Mouse (Mus musculus) erythroblast, embryonic 14.5 days (primary cell): ENCODE measurements around the gene Fgfr4. TPM values are rescaled to one million over a fixed set of nuclear protein-coding genes. Genes with fewer than 3 reads are reported as not detected.

ENCODE experiments used
- H3K27me3 ChIP-seq: 2 replicates; pipeline ENCODE4 v1.6.1; 2012; ENCODE audit warnings: inconsistent platforms; ENCODE audit not compliant: control insufficient read depth
- H3K36me3 ChIP-seq: 2 replicates; pipeline ENCODE4 v1.6.1; 2012; ENCODE audit warnings: mild to moderate bottlenecking, inconsistent platforms; ENCODE audit not compliant: control insufficient read depth
- H3K4me1 ChIP-seq: 2 replicates; pipeline ENCODE4 v1.6.1; 2012; ENCODE audit warnings: inconsistent platforms; ENCODE audit not compliant: control insufficient read depth
- H3K4me3 ChIP-seq: replicated peaks from 2 replicates; pipeline ENCODE3; 2012; ENCODE audit warnings: moderate library complexity, mild to moderate bottlenecking, inconsistent platforms
- H3K9me3 ChIP-seq: 2 replicates; pipeline ENCODE4 v1.6.1; 2012; ENCODE audit warnings: low read length, inconsistent platforms, mixed read lengths; ENCODE audit not compliant: control insufficient read depth
- GATA1 ChIP-seq: IDR thresholded peaks from 2 replicates; pipeline ENCODE4 v1.6.1; 2012; ENCODE audit warnings: low read length, inconsistent platforms, mixed read lengths
- TAL1 ChIP-seq: IDR thresholded peaks from 3 replicates; pipeline ENCODE4 v1.6.1; 2012; ENCODE audit warnings: low read length, inconsistent platforms, mixed read lengths
- polyA plus RNA-seq: library from polyadenylated mRNA; stranded (reverse); fragments of >175 nt; gene quantifications from 2 replicates; pipeline ENCODE4 v1.2.3, GENCODE M21; 2012

Gene Fgfr4
- polyA plus RNA-seq, 1 experiment, result 0.07 TPM

- no peak overlapping the region for H3K4me3 ChIP-seq
- peaks cover 2% of the 10 kb centered on the region for H3K9me3 ChIP-seq
- TF ChIP-seq TAL1 (no peak), GATA1 (no peak)
- no peaks in the 10 kb centered on the region for H3K36me3 ChIP-seq
- H3K4me1 ChIP-seq, result peaks cover 23% of the 10 kb centered on the region
- H3K27me3 ChIP-seq, result no peaks in the 10 kb centered on the region
Measured at GRCm38 (mm10) chr13:55205448-55206205, 53.2 kb downstream of the Fgfr4 start.

- TF ChIP-seq GATA1 (no peak), TAL1 (no peak)
- H3K4me1 ChIP-seq, result peaks cover 47% of the 10 kb centered on the region
- peaks cover 2% of the 10 kb centered on the region for H3K9me3 ChIP-seq
- no peaks in the 10 kb centered on the region for H3K27me3 ChIP-seq
- H3K36me3 ChIP-seq, result peaks cover 10% of the 10 kb centered on the region
- H3K4me3 ChIP-seq, result no peak overlapping the region
Measured at GRCm38 (mm10) chr13:55208837-55209648, 56.6 kb downstream of the Fgfr4 start.

- no peaks in the 10 kb centered on the region for H3K27me3 ChIP-seq
- peak within 1 kb of the TSS; percentile 93 for H3K4me3 ChIP-seq
- TF ChIP-seq GATA1, result no peak
- no peak for TF ChIP-seq TAL1
- H3K9me3 ChIP-seq, result peaks cover 2% of the 10 kb centered on the region
- H3K36me3 ChIP-seq, result peaks cover 17% of the 10 kb centered on the region
- H3K4me1 ChIP-seq, result peaks cover 53% of the 10 kb centered on the region
Measured at GRCm38 (mm10) chr13:55209649-55210192, 57.3 kb downstream of the Fgfr4 start, which contains the start of gene Nsd1. TSS of gene Nsd1 (plus strand) at chr13:55209782.

- peak overlapping the region; percentile 93 for H3K4me3 ChIP-seq
- TF ChIP-seq TAL1 (no peak), GATA1 (no peak)
- H3K36me3 ChIP-seq, result peaks cover 23% of the 10 kb centered on the region
- H3K9me3 ChIP-seq, result peaks cover 2% of the 10 kb centered on the region
- no peaks in the 10 kb centered on the region for H3K27me3 ChIP-seq
- H3K4me1 ChIP-seq, result peaks cover 58% of the 10 kb centered on the region
Measured at GRCm38 (mm10) chr13:55210193-55210970, 57.9 kb downstream of the Fgfr4 start.

DNA sequence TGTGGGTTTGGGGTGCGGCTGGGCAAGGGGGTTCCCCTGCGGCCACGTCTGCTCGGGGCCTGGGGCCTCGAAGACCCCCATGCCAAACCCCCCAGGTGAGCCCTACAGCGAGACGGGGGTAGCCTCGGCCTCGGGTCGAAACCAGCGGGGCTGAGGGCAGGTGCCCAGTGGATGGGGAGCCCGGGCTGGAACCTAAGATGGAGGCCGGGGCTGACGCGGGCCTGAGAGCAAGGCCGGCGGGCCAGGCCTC lies 58.5 kb downstream of the Fgfr4 start:
- peaks cover 28% of the 10 kb centered on the region for H3K36me3 ChIP-seq
- H3K4me3 ChIP-seq, result peak overlapping the region; percentile 93
- H3K9me3 ChIP-seq, result peaks cover 2% of the 10 kb centered on the region
- H3K27me3 ChIP-seq, result no peaks in the 10 kb centered on the region
- peaks cover 63% of the 10 kb centered on the region for H3K4me1 ChIP-seq
- TF ChIP-seq GATA1 (no peak), TAL1 (no peak)

GRCm38 (mm10) chr13:55211221-55212010 lies 59.0 kb downstream of the Fgfr4 start:
- H3K9me3 ChIP-seq, result peaks cover 2% of the 10 kb centered on the region
- H3K4me1 ChIP-seq, result peaks cover 68% of the 10 kb centered on the region
- H3K36me3 ChIP-seq, result peaks cover 33% of the 10 kb centered on the region
- TF ChIP-seq GATA1, result no peak
- TF ChIP-seq TAL1, result no peak
- no peaks in the 10 kb centered on the region for H3K27me3 ChIP-seq
- H3K4me3 ChIP-seq, result peak overlapping the region; percentile 93

GRCm38 (mm10) chr13:55212011-55212360 lies 59.5 kb downstream of the Fgfr4 start:
- H3K36me3 ChIP-seq, result peaks cover 39% of the 10 kb centered on the region
- peaks cover 2% of the 10 kb centered on the region for H3K9me3 ChIP-seq
- TF ChIP-seq GATA1 (no peak), TAL1 (no peak)
- H3K4me3 ChIP-seq, result peak overlapping the region; percentile 93
- no peaks in the 10 kb centered on the region for H3K27me3 ChIP-seq
- peaks cover 69% of the 10 kb centered on the region for H3K4me1 ChIP-seq

DNA sequence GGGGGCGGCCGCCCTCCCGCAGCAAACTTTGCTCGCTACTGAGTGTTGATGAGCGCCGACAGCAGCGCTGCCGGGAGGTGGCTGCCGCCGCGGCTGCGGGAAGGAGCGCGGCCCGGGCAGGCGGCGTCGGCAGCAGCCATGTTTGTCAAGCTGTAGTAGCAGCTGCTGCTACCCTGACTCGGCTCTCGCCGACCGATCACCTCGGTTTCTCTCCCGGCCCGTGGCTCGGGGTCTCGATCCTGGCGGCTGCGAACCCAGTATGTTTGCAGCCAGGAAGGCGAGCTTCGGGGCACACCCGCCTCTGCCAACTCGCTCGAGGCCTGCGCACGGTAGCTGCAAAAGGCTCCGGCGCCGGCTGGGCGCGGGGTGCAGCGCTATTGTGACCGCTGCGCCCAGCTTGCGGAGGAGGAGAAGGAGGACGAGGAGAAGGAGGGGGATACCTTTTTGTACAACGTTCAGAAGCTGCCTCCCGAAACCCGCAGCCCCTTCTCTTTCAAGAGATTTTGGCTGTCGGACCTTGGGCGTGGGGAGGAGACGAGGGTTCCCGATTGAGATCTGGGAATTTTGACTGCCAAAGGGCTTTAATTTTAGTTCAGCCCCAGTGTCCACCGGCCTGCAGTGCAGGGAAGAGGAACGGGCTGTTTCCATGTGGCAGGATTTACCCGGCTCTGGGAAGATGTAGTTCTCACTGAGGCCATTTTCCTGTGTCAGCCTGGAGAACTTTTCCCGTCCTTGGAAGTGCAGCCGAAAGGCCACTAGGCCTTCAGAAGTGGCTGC lies 60.1 kb downstream of the Fgfr4 start:
- H3K36me3 ChIP-seq, result peaks cover 45% of the 10 kb centered on the region
- no peak for TF ChIP-seq TAL1
- no peak for TF ChIP-seq GATA1
- peaks cover 70% of the 10 kb centered on the region for H3K4me1 ChIP-seq

More for the DNA sequence above, 60.1 kb downstream of the Fgfr4 start:
- Histone ChIP-seq H3K4me3 (peak overlapping the region; percentile 93), H3K9me3 (peaks cover 2% of the 10 kb centered on the region), H3K27me3 (no peaks in the 10 kb centered on the region)
